Mouse (Mus musculus) right cerebral cortex, adult 18-20 months (tissue): ENCODE data around the gene Crk.

Experiments used
- DNase-seq: peaks from one replicate; pipeline ENCODE4 v3.0.0; 2022; ENCODE audit warnings: mixed read lengths

The Crk gene

DNA sequence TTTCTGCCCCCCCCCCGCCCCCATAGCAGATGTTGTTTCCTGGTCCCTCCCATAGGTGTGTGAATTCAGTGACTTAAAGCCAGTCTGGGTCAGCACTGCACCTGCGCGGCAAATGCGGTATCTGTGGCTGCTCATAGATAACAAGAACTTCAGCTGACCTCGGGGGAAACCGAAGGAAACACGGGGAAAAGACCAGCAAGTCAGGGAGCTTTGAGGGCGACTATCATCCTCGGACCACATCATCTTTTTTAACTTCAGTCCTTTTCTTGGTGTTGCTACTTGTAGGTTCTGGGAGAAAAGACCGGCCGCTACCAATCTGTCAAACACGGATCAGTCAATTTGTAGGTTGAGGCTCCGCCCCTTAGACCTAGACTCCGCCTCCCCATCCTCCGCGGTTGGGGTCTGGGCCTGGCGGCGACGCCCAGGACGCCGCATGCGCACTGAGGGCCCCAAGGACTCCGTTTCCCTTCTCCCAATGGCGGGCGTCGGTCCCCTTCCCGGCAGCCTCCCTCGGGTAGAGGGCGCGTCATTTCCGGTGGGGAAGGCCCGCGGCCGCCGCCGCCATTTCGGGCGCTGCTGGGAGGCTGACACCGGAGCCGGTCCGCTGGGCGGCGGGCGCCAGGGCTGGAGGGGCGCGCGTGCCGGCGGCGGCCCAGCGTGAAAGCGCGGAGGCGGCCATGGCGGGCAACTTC is at the start of gene Crk:
Crk (plus strand) TSS at position 513 of the 692 bp plus-strand sequence.
- DNase-seq: peak; percentile 98

- DNase-seq: no peak
Measured at GRCm38 (mm10) chr11:75630098-75630497, 49.0 kb upstream of the Crk start.

DNA sequence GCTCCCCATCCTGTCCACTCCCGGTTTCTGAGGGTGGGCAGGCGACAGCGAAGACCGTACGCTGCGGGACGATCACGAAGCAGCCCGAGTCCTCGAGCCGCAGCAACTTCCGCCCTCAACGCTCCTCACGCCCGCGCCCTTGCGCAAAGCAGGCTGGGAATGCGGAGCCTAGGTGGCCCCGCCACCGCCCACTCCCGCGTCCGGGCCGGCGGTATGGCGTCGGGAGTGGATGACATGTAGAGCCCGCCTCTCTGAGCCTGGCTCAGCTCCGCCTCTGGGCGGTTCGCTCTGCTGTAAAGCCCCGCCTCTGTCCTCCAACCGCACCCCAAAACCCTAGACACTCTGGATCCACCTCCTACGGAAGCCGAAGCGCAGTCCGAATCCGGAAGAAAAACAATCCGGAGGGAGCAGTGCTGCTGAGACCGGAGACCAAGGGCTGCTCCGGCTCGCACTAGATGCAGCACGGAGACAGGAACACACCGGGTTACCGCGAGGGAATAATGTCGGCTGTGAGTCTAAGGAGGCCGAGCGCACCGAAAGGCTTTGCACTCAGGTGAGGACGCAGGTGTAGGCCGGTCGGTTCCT is 48.3 kb upstream of the Crk start, which contains the start of gene Inpp5k:
Inpp5k (plus strand) TSS at position 344 of the 585 bp plus-strand sequence.
- peak; percentile 99 for DNase-seq

GRCm38 (mm10) chr11:75631561-75632225 is 47.4 kb upstream of the Crk start:
- no peak for DNase-seq

DNA sequence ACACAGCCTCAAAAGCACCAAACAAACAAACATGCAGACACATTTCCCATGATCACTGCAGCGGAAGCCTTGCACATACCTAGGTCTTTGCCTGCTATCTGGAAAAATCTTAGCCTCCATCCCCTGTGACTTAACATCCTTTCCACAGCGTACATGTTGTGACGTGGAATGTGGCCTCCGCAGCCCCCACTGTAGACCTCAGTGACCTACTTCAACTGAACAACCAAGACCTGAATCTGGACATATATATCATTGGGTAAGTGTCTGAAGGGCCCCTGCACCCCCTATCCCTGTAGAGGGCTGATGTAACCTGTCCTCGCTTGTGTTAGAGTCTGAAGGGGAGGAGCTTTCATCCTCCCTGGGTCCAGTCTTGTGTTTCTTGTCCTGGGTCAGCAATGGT is 46.1 kb upstream of the Crk start:
- DNase-seq: no peak

GRCm38 (mm10) chr11:75634801-75635200 is 44.3 kb upstream of the Crk start:
- no peak for DNase-seq

GRCm38 (mm10) chr11:75635315-75635714 is 43.7 kb upstream of the Crk start:
- no peak for DNase-seq

DNA sequence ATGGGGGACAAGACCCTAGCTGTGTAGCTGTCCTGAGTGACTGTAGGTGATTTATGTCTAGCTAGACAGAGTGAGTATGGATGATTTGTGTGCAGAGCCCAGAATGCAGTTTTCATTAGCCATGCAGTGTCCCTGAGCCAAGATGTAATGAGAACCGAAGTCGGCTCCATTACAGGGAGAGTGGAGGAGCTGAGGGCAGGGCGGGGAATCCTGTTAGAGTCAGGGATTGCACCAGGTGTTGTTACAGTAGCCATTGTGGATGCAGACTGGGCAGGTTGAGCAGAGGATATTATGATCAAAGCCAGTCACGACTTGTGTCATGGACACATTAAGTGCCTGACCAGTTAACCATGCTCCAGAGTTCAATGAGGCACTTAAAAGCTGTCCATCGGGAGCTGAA is 35.7 kb upstream of the Crk start:
- no peak for DNase-seq

- DNase-seq: no peak
Measured at GRCm38 (mm10) chr11:75644684-75645083, 34.4 kb upstream of the Crk start.

- DNase-seq: peak; percentile 62
Measured at GRCm38 (mm10) chr11:75647681-75648211, 31.3 kb upstream of the Crk start.

GRCm38 (mm10) chr11:75649155-75649561 is 29.9 kb upstream of the Crk start:
- no peak for DNase-seq

DNA sequence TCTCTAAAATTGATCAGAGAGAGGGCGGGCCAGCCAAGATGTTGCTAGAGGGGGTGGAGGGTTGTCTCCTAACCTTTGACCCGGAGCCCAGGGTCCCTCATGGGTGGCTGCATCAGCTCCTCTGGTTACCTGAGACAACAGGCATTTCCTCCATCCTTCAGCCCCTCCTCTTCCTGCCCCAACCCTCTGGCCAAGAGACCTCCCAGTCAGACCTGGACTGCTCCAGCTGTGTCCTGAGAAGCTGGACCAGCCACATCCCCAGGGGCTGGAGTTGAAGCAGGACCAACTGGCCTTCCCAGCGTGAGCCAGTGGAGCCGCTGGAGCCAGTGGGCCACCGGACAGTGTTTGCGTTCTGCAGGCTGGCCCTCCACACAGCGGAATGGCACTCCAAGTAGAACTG is 28.7 kb upstream of the Crk start, which contains the start of gene Myo1c:
Myo1c (plus strand) TSS at position 194 of the 400 bp plus-strand sequence.
- no peak for DNase-seq

GRCm38 (mm10) chr11:75650958-75651425 is 28.1 kb upstream of the Crk start:
- no peak for DNase-seq

GRCm38 (mm10) chr11:75651426-75652221 is 27.4 kb upstream of the Crk start:
- DNase-seq: peak; percentile 86

DNA sequence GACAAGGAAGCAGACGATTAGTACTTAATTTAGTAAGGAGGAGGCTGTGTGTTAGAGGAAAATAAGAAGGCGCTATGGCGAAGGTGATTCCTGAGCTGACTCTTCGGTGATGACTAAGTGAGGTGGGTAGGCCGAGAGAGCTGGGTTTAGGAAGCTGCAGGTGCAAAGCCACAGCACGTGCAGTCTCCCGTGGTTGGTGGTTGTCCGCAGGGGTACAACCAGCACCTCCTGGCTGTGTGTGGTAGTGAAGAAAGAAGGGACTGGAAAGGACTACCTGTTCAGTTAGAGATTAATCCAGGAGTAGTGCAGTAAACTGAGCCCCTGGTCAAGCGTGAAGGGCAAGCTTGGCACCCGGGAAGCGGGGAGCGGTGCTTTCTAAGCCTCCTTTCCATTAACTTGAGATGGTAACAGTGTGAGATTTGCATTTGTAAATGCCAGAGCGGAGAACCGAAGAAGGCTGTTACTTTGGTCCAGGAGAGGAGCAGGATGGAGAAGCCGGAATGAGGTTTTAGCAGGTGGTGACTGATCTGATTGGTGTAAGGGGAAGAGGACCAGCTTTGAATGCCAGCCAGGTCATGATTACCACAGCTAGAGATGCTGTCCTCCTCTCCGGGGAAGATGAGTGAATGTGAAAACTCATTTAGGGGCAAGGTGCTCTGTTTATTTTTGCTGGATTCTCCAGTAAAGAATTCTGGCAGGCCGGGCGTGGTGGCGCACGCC is 26.7 kb upstream of the Crk start:
- DNase-seq: no peak

GRCm38 (mm10) chr11:75652942-75653684 is 25.9 kb upstream of the Crk start:
- no peak for DNase-seq

GRCm38 (mm10) chr11:75653781-75654470 is 25.1 kb upstream of the Crk start:
- peak; percentile 44 for DNase-seq

- no peak for DNase-seq
Measured at GRCm38 (mm10) chr11:75654471-75655390, 24.3 kb upstream of the Crk start.
